Mouse (Mus musculus) liver, embryonic 14.5 days (tissue): ENCODE data around the gene Arl8a. TPM values are rescaled to one million over a fixed set of nuclear protein-coding genes. Genes with fewer than 3 reads are reported as not detected.

Experiments used
- ATAC-seq: fragments of 200-750 bp; cut with Nextera tagmentation; 2 replicates; pipeline ENCODE4 v1.8.0; 2017; ENCODE audit warnings: moderate number of reproducible peaks, mild to moderate bottlenecking, moderate library complexity; ENCODE audit not compliant: insufficient read depth
- DNase-seq, 3 experiments: peaks; one replicate each; pipeline ENCODE4 v3.0.0-alpha.2; 2012 to 2013; ENCODE audit warnings: low read depth in 3 of 3, low spot score in 3 of 3
- H3K27ac ChIP-seq: fragments of 300-500 bp; sonication (generic); 2 replicates; pipeline ENCODE4 v1.5.1; 2014; ENCODE audit warnings: moderate library complexity, mild to moderate bottlenecking, control low read depth, inconsistent platforms
- H3K27me3 ChIP-seq: fragments of 300-500 bp; sonication (generic); 2 replicates; pipeline ENCODE4 v1.6.1; 2014; ENCODE audit warnings: mild to moderate bottlenecking, low read length, moderate library complexity; ENCODE audit not compliant: control insufficient read depth, insufficient read depth
- H3K36me3 ChIP-seq: fragments of 300-500 bp; sonication (generic); replicated peaks from 2 replicates; pipeline ENCODE4 v1.6.1; 2014; ENCODE audit warnings: low read depth; ENCODE audit not compliant: control insufficient read depth, insufficient read depth
- H3K4me1 ChIP-seq, 2 experiments: fragments of 200-500 bp in 1 of 2; fragments of 300-500 bp in 1 of 2; sonication (generic) in 1 of 2; replicated peaks; 2 replicates each; pipeline ENCODE4 v1.6.1; 2012 to 2014; ENCODE audit warnings: antibody characterized with exemption in 1 of 2, inconsistent platforms in 1 of 2, low read length in 1 of 2; ENCODE audit not compliant: control insufficient read depth in 2 of 2, insufficient read depth in 2 of 2
- H3K4me2 ChIP-seq: fragments of 300-500 bp; sonication (generic); 2 replicates; pipeline ENCODE4 v1.6.1; 2014; ENCODE audit warnings: low read depth, mild to moderate bottlenecking, control low read depth, moderate library complexity
- H3K4me3 ChIP-seq, 2 experiments: fragments of 200-500 bp in 1 of 2; fragments of 300-500 bp in 1 of 2; sonication (generic) in 1 of 2; 2 replicates each; pipeline ENCODE4 v1.5.1; 2012 to 2014; ENCODE audit warnings: low read depth in 2 of 2, low read length in 2 of 2, mild to moderate bottlenecking in 2 of 2, control low read depth in 1 of 2, inconsistent platforms in 1 of 2, moderate library complexity in 1 of 2; ENCODE audit not compliant: insufficient read depth in 1 of 2
- H3K9ac ChIP-seq: fragments of 300-500 bp; sonication (generic); replicated peaks from 2 replicates; pipeline ENCODE4 v1.6.1; 2014; ENCODE audit warnings: mild to moderate bottlenecking, control low read depth, moderate library complexity
- H3K9me3 ChIP-seq: fragments of 300-500 bp; sonication (generic); 2 replicates; pipeline ENCODE4 v1.6.1; 2016; ENCODE audit warnings: low read length, mixed read lengths; ENCODE audit not compliant: control insufficient read depth
- CTCF ChIP-seq: IDR thresholded peaks from 2 replicates; pipeline ENCODE4 v1.5.1; 2016; ENCODE audit warnings: antibody characterized with exemption, low read depth, control low read depth
- EP300 ChIP-seq: IDR thresholded peaks from 2 replicates; pipeline ENCODE4 v1.6.1; 2016; ENCODE audit warnings: antibody characterized with exemption, low read depth
- WGBS: fragments of 180-500 bp; shearing (Covaris S2); extraction: QIAGEN DNeasy Blood & Tissue Kit; methylation state at CpG from one replicate; pipeline ENCODE4 v1.1.7; 2014; ENCODE audit not compliant: insufficient replicate concordance; 5-methylcytosine and 5-hydroxymethylcytosine counted together
- polyA plus RNA-seq, 2 experiments: library from polyadenylated mRNA; depleted of rRNA in 1 of 2; stranded (reverse) in 1 of 2; unstranded in 1 of 2; fragments of >200 nt; fragmentation: Nextera tagmentation in 1 of 2; extraction: Ambion mirVana in 1 of 2; gene quantifications; 2 replicates each; pipeline versions ENCODE4 v1.2.1 to v1.2.3; 2012 to 2014

The Arl8a gene
- polyA plus RNA-seq, 2 experiments, result 7.2 to 9.2 TPM

GRCm38 (mm10) chr1:135124573-135125363 is 21.9 kb upstream of the Arl8a start:
- no peak for ATAC-seq
- Histone ChIP-seq H3K27ac (no peak overlapping the region), H3K4me3 (no peak overlapping the region), H3K4me1 (no peaks in the 10 kb centered on the region), H3K36me3 (no peaks in the 10 kb centered on the region), H3K27me3 (no peaks in the 10 kb centered on the region; the same call in 1 of the 2 replicates), H3K4me2 (no peak overlapping the region), H3K9me3 (no peaks in the 10 kb centered on the region), H3K9ac (no peak overlapping the region)
- WGBS, result 71% methylated on average over 8 of the region's 8 CpGs
- TF ChIP-seq CTCF (no peak), EP300 (no peak)
- no peak for DNase-seq

DNA sequence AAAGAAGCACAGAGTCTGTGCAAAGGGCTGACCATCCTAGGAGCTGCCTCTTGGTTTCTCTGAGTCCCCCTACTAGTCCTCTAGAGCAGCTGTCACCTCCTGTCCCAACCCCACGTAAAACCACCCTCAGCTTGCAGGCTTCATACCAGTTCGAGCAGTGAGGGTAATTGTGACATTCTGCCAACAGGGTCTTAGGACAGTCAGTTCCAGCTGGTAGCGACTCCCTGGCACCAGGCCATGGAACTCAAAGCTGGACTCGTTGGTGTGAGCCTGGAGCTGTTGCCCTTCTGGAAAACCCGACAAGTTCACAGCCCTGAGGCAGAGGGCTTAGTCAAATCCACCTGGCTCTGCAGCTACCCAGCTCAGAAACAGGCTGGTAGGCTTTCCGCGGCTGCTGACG is 20.6 kb upstream of the Arl8a start:
- no peak overlapping the region for H3K4me3 ChIP-seq
- peaks cover 3 to 4% of the 10 kb centered on the region in 2 experiments; a peak in 3 of 4 replicates for H3K4me1 ChIP-seq
- DNase-seq, result no peak
- no peaks in the 10 kb centered on the region for H3K36me3 ChIP-seq
- H3K27ac ChIP-seq, result no peak overlapping the region
- H3K9ac ChIP-seq, result no peak overlapping the region
- no peaks in the 10 kb centered on the region for H3K9me3 ChIP-seq
- TF ChIP-seq CTCF (no peak), EP300 (no peak)
- ATAC-seq, result no peak
- H3K4me2 ChIP-seq, result no peak overlapping the region
- no peaks in the 10 kb centered on the region; the same call in 1 of the 2 replicates for H3K27me3 ChIP-seq
- 66% methylated on average over 8 of the region's 8 CpGs for WGBS

DNA sequence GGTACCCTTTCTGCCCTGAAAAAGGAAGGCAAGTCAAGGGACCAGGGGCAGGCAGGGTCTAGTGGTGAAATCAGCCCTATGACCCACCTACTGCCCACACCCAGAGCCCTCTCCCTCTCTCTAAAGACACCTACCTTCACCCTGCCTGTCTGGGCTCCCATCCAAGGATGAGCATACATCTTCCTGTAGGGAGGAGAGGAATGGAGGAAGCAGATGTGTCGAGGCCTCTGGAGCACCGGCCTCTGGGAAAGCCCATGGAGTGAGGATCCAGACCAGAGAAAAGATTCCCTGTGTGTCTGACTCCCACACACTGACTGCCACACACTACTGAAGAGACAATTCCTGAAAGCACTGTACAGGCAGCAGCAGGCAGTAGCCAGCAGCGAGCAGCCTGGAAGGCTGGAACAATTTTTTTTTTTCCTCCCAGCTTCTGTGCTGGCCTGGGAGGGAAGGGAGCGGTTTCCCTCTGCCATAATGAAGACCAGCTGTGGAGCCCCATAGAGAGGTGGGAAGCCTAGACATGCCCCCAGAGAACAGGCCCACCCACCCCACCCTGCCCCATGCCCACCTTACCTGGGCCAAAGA is 20.1 kb upstream of the Arl8a start:
- no peak overlapping the region for H3K27ac ChIP-seq
- no peak overlapping the region for H3K9ac ChIP-seq
- no peak for DNase-seq
- 58% methylated on average over 4 of the region's 4 CpGs for WGBS
- H3K4me3 ChIP-seq, result no peak overlapping the region
- no peak overlapping the region for H3K4me2 ChIP-seq
- no peaks in the 10 kb centered on the region; the same call in 1 of the 2 replicates for H3K27me3 ChIP-seq
- H3K36me3 ChIP-seq, result no peaks in the 10 kb centered on the region
- no peak for ATAC-seq
- H3K9me3 ChIP-seq, result no peaks in the 10 kb centered on the region
- H3K4me1 ChIP-seq, result peaks cover 8 to 10% of the 10 kb centered on the region in 2 experiments
- no peak for TF ChIP-seq CTCF
- no peak for TF ChIP-seq EP300

DNA sequence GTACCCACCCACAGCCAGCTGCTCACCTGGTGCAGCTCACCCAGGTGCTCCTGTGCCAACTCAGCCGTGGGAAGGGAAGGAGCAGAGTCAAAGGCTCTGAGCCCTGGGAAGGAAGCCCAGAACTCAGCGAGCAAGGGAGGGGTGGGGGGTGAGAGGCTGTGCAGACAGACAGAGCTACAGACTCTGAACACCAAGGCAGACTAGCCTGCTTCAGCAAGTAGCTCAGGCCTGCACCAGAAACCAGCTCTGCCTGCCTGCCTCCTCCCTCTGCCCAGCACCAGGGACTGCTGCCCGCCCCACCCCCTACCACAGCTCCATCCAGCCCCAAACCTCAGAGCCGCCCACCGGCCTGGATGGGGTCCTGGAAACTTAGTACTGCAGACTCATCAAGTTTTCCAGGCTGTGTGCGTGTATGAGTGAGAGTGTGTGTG is 18.6 kb upstream of the Arl8a start:
- 24% methylated on average over 5 of the region's 6 CpGs for WGBS
- Histone ChIP-seq H3K4me1 (peaks cover 18 to 22% of the 10 kb centered on the region in 2 experiments), H3K4me2 (no peak overlapping the region), H3K27ac (no peak overlapping the region), H3K4me3 (no peak overlapping the region), H3K9ac (no peak overlapping the region), H3K36me3 (no peaks in the 10 kb centered on the region), H3K9me3 (no peaks in the 10 kb centered on the region), H3K27me3 (no peaks in the 10 kb centered on the region; the same call in 1 of the 2 replicates)
- ATAC-seq, result no peak
- DNase-seq, result no peak
- TF ChIP-seq EP300, result no peak
- no peak for TF ChIP-seq CTCF

- TF ChIP-seq EP300 (no peak), CTCF (no peak)
- Histone ChIP-seq H3K27me3 (no peaks in the 10 kb centered on the region; the same call in 1 of the 2 replicates), H3K4me3 (no peak overlapping the region), H3K9ac (no peak overlapping the region), H3K9me3 (no peaks in the 10 kb centered on the region), H3K36me3 (no peaks in the 10 kb centered on the region), H3K27ac (no peak overlapping the region), H3K4me2 (no peak overlapping the region), H3K4me1 (peaks cover 24 to 29% of the 10 kb centered on the region in 2 experiments)
- no peak for DNase-seq
- 17% methylated on average over 9 of the region's 9 CpGs for WGBS
- no peak for ATAC-seq
Measured at GRCm38 (mm10) chr1:135128986-135129385, 17.6 kb upstream of the Arl8a start.
